Mouse (Mus musculus): ENCODE measurements around the gene 2310022B05Rik.

DNA sequence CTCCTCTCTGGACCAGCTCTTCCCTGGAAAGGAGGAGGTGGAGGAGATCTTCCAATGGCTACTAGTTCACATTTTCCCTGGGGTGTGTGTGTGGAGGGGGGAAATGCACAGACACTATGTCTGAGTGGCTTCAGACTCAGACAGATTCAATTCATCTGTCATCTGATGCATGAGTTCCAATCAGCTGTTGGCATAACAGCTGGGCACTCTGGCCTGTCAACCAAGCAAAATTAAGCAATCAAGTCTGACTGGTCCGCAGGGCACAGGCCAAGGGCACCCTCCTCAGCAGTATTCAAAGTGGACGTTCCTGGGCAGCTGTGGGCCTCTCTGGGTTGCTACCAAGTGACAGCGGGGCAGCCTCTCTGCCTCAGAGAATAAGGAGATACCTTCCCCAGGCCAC lies 5.6 kb upstream of the 2310022B05Rik start:
- TF ChIP-seq CTCF (IDR thresholded peaks at IDR 0.05; ENCODE audit: low read depth) (no peak), EP300 (IDR thresholded peaks at IDR 0.05; ENCODE audit: low read depth) (no peak)

All from liver, postnatal 0 days (tissue).